Mouse (Mus musculus): ENCODE data around the gene Mcidas. TPM values are rescaled to one million over a fixed set of nuclear protein-coding genes. Genes with fewer than 3 reads are reported as not detected.

Mcidas gene
- polyA plus RNA-seq, 1 experiment, result 1.1 TPM

DNA sequence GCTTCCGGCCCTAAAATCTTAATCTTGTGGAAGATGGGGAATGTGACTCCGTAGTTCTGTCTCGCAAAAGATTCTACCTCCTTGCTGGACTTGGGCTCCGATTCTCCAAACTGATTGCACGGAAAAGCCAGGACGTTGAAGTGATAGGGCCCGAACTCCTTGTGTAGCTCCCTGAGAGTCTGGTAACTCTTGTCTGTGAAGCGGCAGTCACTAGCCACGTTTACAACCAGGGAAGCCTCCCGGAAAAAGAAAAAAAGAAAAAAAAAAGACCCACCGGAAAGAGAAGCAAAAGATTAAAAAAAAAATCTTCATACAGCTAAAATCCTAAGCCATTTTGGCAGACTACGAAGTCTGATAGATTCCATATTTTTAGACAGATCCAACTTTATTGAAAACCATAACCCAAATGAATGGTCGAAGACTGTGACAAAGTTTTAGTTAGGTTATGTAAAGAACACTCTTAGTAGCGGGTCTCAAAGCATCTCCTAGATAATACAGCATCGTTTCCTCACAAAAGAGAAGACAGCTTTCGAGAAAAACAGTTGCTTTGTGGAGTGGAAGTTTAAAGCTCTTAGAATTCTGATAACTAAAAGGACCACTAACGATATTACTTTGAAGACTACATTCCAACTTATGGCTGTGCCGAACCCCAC is 51.9 kb downstream of the Mcidas start:
- peak; percentile 29 for DNase-seq (ENCODE audit: low read depth)
- TF ChIP-seq CTCF (IDR thresholded peaks at IDR 0.05; ENCODE audit: borderline replicate concordance, extremely low read depth, insufficient read depth, insufficient read length) (no peak), POLR2A (IDR thresholded peaks at IDR 0.05; ENCODE audit: borderline replicate concordance, extremely low read depth, insufficient read depth, insufficient read length, poor library complexity, severe bottlenecking) (no peak)

DNA sequence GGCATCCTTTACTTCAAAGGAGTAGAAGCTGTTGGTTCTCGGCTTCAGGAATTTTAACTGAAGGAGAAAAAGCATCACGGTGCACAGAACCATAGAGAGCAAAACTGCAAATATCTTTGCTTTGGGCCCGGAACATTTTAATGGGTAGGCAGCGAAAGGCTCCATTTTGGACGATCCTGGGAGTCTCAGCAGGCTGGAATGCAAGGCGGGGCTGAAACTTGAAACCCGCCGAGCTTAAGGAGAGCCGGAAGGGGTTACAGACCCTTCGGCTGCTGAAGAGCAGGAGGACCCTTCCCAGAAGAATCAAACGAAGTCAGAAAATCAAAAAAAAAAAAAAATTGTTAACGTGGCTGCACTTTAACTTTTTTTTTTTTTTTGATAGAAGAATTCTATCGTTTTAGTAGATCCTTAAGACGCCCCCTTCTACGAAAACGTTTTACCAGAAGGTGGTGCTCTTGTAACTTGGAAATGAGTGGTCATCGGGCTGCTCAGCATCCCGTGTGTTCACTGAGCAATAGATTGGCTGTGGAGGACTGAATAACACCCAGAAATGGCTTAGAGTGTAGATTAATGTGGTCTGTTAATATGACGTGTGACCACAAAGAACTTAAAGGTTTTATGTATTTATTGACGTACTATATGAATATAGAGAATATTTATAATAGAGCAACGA is 52.7 kb downstream of the Mcidas start, which contains the start of gene Gpx8:
Gene Gpx8, minus strand, starts transcription at position 200 of the 673 bp plus-strand sequence.
- TF ChIP-seq CTCF (IDR thresholded peaks at IDR 0.05; ENCODE audit: borderline replicate concordance, extremely low read depth, insufficient read depth, insufficient read length), result peak; percentile 52; the same call in 1 of the 2 replicates
- no peak for TF ChIP-seq POLR2A (IDR thresholded peaks at IDR 0.05; ENCODE audit: borderline replicate concordance, extremely low read depth, insufficient read depth, insufficient read length, poor library complexity, severe bottlenecking)

DNA sequence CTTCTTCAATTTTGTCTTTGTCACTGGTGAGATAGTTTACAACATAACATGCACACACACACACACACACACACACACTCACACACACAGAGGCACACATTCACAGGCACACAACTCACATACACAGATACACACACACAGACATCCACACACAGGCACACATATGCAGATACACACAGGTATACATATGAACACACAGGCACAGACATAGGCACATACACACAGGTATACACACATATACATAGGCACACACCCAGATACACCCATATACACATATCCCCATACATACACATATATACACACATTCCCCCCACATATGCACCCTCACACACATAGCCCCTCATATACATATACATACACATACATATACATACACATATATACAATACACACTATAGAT is 53.4 kb downstream of the Mcidas start:
- no peak for DNase-seq (ENCODE audit: low read depth)
- no peak for TF ChIP-seq POLR2A (IDR thresholded peaks at IDR 0.05; ENCODE audit: borderline replicate concordance, extremely low read depth, insufficient read depth, insufficient read length, poor library complexity, severe bottlenecking)
- no peak for TF ChIP-seq CTCF (IDR thresholded peaks at IDR 0.05; ENCODE audit: borderline replicate concordance, extremely low read depth, insufficient read depth, insufficient read length)

More for the DNA sequence above, 52.7 kb downstream of the Mcidas start, which contains the start of gene Gpx8:
- DNase-seq (ENCODE audit: low read depth), result peak; percentile 90

DNA sequence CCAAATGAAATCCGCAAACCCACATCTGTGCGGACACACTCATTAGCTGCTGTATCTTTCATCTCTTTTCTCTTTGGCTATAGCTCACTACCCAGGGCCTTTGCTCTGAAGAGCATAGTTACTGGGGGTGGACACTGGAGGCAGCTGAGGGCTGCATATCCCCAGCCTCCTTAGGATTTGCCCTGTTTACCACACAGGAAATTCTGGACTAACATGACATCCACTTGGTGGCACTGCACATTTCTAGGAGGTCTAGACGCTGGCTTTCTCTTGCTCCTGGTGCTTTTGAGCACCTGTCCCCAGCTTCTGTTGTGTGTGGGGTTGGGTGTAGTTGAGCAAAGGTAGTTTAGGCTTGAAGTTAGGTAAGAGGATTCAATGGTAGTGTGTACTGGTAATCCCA is 54.0 kb downstream of the Mcidas start:
- TF ChIP-seq POLR2A (IDR thresholded peaks at IDR 0.05; ENCODE audit: borderline replicate concordance, extremely low read depth, insufficient read depth, insufficient read length, poor library complexity, severe bottlenecking) (no peak), CTCF (IDR thresholded peaks at IDR 0.05; ENCODE audit: borderline replicate concordance, extremely low read depth, insufficient read depth, insufficient read length) (no peak)
- DNase-seq (ENCODE audit: low read depth), result no peak

Other genes starting within 250 kb of the Mcidas start
- gene Plpp1, start 193.1 kb upstream of the Mcidas start, polyA plus RNA-seq (2012; rRNA removed), result 30.6 and 31.5 TPM in 2 replicates
- 47.8 and 56.2 TPM in 2 replicates for gene Mtrex, start 66.4 kb upstream of the Mcidas start, polyA plus RNA-seq (2012; rRNA removed)
- 13.7 and 18.9 TPM in 2 replicates for gene Dhx29, start 66.4 kb upstream of the Mcidas start, polyA plus RNA-seq (2012; rRNA removed)
- 3.0 and 3.8 TPM in 2 replicates for gene Ccno, start 6.0 kb upstream of the Mcidas start, polyA plus RNA-seq (2012; rRNA removed)
- gene Cdc20b, start 41.3 kb downstream of the Mcidas start, polyA plus RNA-seq (2012; rRNA removed), result 0.86 and 1.1 TPM in 2 replicates
- gene Gpx8, start 52.6 kb downstream of the Mcidas start, polyA plus RNA-seq (2012; rRNA removed), result 25.5 and 30.1 TPM in 2 replicates
- not detected in 2 replicates for gene Gzma, start 107.1 kb downstream of the Mcidas start, polyA plus RNA-seq (2012; rRNA removed)
- gene Esm1, start 215.8 kb downstream of the Mcidas start, polyA plus RNA-seq (2012; rRNA removed), result 0.68 and 1.4 TPM in 2 replicates
- gene Gzmk, start 232.1 kb downstream of the Mcidas start, polyA plus RNA-seq (2012; rRNA removed), result not detected in 2 replicates

Data from brain, embryonic 14.5 days (tissue).